Mouse (Mus musculus): ENCODE data around the gene Arnt2. TPM values are rescaled to one million over a fixed set of nuclear protein-coding genes. Genes with fewer than 3 reads are reported as not detected.

Arnt2 gene
- total and polyA plus RNA-seq, 2 experiments from 2014 or later = 62.9 to 165 TPM

DNA sequence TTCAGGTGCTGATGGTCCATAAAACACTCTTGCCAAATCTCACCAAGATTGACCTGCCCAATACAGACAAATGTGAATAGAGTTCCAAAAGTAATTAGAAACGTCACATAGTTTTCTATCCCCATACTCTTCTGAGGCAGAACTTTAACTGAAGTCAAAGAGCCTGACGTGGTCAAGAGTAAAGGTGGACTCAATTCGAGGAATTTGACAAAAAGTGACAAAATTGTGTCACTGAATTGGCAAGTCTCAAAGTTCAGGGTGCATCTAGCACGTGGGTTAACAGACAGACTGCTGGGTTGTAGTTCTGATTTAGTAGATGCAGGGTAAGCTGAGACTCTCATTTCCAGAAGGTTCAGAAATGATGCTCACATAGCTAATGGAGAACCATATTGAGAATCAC, 73.1 kb downstream of the Arnt2 start:
- Histone ChIP-seq H3K4me2 (ENCODE audit: low read depth, low read length, poor library complexity, severe bottlenecking) (no peak overlapping the region), H3K4me1 (ENCODE audit: insufficient read depth, low read length) (peaks cover 9% of the 10 kb centered on the region; the same call in 1 of the 2 replicates), H3K9me3 (ENCODE audit: low read length) (no peaks in the 10 kb centered on the region), H3K27me3 (ENCODE audit: insufficient read depth, low read length) (no peaks in the 10 kb centered on the region), H3K36me3 (ENCODE audit: insufficient read depth, low read length) (peaks cover 5% of the 10 kb centered on the region; the same call in 1 of the 2 replicates), H3K9ac (replicated peaks; ENCODE audit: low read length, poor library complexity, severe bottlenecking) (no peak overlapping the region), H3K4me3 (ENCODE audit: low read depth, low read length) (no peak overlapping the region), H3K27ac (ENCODE audit: low read depth, low read length) (no peak overlapping the region)
- 95% methylated on average over 4 of the region's 4 CpGs for WGBS
- ATAC-seq (ENCODE audit: low FRiP score) = no peak
- DNase-seq (ENCODE audit: low spot score) = no peak
- no peak for TF ChIP-seq CTCF (IDR thresholded peaks at IDR 0.05)

DNA sequence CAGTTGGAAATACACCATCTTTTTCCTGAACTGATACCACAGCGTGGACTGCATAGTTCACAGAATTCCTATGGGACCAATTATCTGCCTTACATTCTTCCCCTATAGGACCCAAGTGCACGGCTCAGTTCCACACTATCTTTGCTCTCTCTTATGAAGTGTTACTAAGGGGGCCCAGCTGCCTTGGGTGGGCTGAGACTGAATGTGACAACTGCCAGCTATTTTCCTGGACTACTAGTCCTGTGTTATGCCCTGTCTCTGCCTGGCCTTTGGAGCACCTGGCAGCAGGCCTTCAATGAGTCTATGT, 73.4 kb downstream of the Arnt2 start:
- Histone ChIP-seq H3K36me3 (ENCODE audit: insufficient read depth, low read length) (peaks cover 4% of the 10 kb centered on the region; the same call in 1 of the 2 replicates), H3K9ac (replicated peaks; ENCODE audit: low read length, poor library complexity, severe bottlenecking) (no peak overlapping the region), H3K9me3 (ENCODE audit: low read length) (no peaks in the 10 kb centered on the region), H3K4me1 (ENCODE audit: insufficient read depth, low read length) (peaks cover 9% of the 10 kb centered on the region; the same call in 1 of the 2 replicates), H3K27me3 (ENCODE audit: insufficient read depth, low read length) (no peaks in the 10 kb centered on the region), H3K4me3 (ENCODE audit: low read depth, low read length) (no peak overlapping the region), H3K4me2 (ENCODE audit: low read depth, low read length, poor library complexity, severe bottlenecking) (no peak overlapping the region), H3K27ac (ENCODE audit: low read depth, low read length) (no peak overlapping the region)
- DNase-seq (ENCODE audit: low spot score) (no peak), ATAC-seq (ENCODE audit: low FRiP score) (no peak)
- WGBS = 53% methylated on average over 2 of the region's 2 CpGs
- no peak for TF ChIP-seq CTCF (IDR thresholded peaks at IDR 0.05)

DNA sequence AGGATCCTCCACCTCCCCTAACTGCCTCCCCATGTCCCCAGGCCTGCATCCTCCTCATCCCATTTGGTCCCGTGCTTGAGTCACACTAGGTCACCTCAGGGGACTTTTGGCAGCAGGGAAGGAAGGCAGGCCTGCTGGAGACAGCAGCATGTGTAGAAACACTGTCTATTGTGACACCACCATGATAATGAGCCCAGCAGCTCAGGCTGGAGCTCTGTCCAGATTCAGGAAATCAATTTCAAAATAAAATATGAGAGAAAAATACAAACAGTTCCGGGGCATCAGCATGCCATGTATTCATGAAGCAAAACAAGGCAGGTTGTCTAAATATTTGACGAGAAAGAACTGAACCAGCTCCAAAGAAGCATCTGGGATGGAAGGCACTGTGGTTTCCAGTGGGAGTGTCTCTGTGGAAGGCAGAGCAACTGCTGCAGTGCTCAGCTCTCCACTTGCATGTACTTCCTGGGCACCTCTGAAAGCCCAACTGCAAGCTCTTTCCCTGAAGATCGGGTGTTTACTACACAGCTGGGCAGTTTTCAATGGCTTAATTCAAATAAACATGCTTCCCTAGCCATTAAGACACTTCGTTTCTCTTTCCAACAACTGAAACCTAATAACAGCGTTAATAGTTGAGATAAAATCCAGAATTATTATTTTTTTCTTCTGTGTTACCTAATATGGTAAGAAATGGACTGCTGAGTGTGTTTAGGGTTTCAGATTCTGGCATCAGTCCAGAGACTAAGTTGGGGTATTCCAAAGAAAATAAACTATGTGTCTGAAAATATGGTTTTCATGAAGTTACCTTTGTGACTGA, 74.0 kb downstream of the Arnt2 start:
- no peak overlapping the region for H3K9ac ChIP-seq (replicated peaks; ENCODE audit: low read length, poor library complexity, severe bottlenecking)
- DNase-seq (ENCODE audit: low spot score) = no peak
- no peak overlapping the region for H3K27ac ChIP-seq (ENCODE audit: low read depth, low read length)
- peaks cover 9% of the 10 kb centered on the region; the same call in 1 of the 2 replicates for H3K4me1 ChIP-seq (ENCODE audit: insufficient read depth, low read length)
- no peaks in the 10 kb centered on the region for H3K27me3 ChIP-seq (ENCODE audit: insufficient read depth, low read length)
- ATAC-seq (ENCODE audit: low FRiP score) = no peak
- H3K36me3 ChIP-seq (ENCODE audit: insufficient read depth, low read length) = peaks cover 2% of the 10 kb centered on the region; the same call in 1 of the 2 replicates
- no peak overlapping the region for H3K4me2 ChIP-seq (ENCODE audit: low read depth, low read length, poor library complexity, severe bottlenecking)
- no peak for TF ChIP-seq CTCF (IDR thresholded peaks at IDR 0.05)
- H3K4me3 ChIP-seq (ENCODE audit: low read depth, low read length) = no peak overlapping the region
- no peaks in the 10 kb centered on the region for H3K9me3 ChIP-seq (ENCODE audit: low read length)
- WGBS = 77% methylated on average over 6 of the region's 6 CpGs

DNA sequence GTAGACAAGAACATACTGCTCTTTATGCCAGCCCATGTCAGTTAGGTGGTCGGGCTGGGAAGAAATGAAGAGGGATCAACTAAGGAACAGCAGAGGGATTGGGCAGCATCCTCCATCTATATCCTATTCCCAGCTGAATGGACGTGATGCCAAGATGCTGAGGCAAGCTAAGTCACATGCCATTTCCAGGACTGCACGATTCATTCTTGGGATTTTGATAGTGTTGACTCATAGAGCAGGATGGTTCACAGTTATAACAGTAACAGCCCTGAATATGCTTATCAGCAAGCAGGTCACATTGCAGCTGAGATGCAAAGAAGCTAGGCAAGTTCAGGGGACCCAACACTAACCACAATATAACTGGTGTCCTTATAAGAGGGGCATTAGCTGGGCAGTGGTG, 76.0 kb downstream of the Arnt2 start:
- Histone ChIP-seq H3K36me3 (ENCODE audit: insufficient read depth, low read length) (peaks cover 2% of the 10 kb centered on the region; the same call in 1 of the 2 replicates), H3K27ac (ENCODE audit: low read depth, low read length) (no peak overlapping the region), H3K27me3 (ENCODE audit: insufficient read depth, low read length) (no peaks in the 10 kb centered on the region), H3K4me3 (ENCODE audit: low read depth, low read length) (no peak overlapping the region), H3K4me2 (ENCODE audit: low read depth, low read length, poor library complexity, severe bottlenecking) (no peak overlapping the region), H3K4me1 (ENCODE audit: insufficient read depth, low read length) (peaks cover 9% of the 10 kb centered on the region; the same call in 1 of the 2 replicates), H3K9ac (replicated peaks; ENCODE audit: low read length, poor library complexity, severe bottlenecking) (no peak overlapping the region), H3K9me3 (ENCODE audit: low read length) (no peaks in the 10 kb centered on the region)
- 89% methylated on average over 3 of the region's 3 CpGs for WGBS
- ATAC-seq (ENCODE audit: low FRiP score) = no peak
- no peak for TF ChIP-seq CTCF (IDR thresholded peaks at IDR 0.05)
- no peak for DNase-seq (ENCODE audit: low spot score)

DNA sequence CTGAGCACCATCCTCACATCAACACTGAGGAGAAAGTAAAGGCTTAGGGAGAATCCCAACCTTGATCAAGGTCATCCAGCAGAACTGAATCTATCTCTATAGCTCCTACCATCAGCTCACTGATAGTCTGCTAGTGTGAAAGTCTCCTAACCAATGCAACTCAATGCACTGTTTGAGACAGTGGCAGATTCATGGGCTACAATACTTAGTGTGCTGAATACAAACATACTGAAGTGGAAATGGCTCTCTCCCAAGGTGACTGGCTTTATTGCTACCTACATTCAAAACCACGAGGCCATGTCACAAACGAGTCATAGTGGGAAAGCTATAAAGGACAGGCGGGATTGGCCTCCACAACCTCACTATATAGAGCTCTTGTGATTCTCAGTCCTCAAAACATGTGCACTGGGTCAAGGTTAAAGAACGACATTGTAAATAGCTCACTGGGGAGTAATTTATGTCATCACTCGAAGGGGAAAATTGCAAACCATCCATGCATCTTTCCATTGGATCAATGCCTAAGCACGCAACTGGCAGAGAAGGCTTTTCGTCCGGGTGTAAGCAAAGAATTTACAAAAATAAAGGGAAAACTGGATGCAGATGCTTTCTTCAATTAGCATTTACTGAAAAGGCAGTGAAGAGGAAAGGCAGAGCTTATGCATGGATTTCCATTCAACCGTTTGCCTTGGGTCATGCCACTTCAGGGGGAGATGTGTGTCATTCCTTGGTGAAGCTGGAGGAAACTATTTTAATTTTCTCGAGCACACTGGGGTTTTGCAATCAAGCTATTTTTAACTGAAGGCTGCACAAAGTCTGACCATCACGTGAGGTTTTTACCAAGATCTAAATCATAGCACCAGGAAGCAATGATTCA, 77.4 kb downstream of the Arnt2 start:
- H3K4me3 ChIP-seq (ENCODE audit: low read depth, low read length) = no peak overlapping the region
- H3K9me3 ChIP-seq (ENCODE audit: low read length) = no peaks in the 10 kb centered on the region
- DNase-seq (ENCODE audit: low spot score) (no peak), ATAC-seq (ENCODE audit: low FRiP score) (no peak)
- H3K4me1 ChIP-seq (ENCODE audit: insufficient read depth, low read length) = peaks cover 9% of the 10 kb centered on the region; the same call in 1 of the 2 replicates
- H3K36me3 ChIP-seq (ENCODE audit: insufficient read depth, low read length) = 0 out of 2 replicates have a peak, but pooled peaks cover 6% of the 10 kb centered on the region
- no peak overlapping the region for H3K27ac ChIP-seq (ENCODE audit: low read depth, low read length)
- H3K27me3 ChIP-seq (ENCODE audit: insufficient read depth, low read length) = no peaks in the 10 kb centered on the region
- no peak overlapping the region for H3K4me2 ChIP-seq (ENCODE audit: low read depth, low read length, poor library complexity, severe bottlenecking)
- H3K9ac ChIP-seq (replicated peaks; ENCODE audit: low read length, poor library complexity, severe bottlenecking) = no peak overlapping the region
- WGBS = 56% methylated on average over 11 of the region's 11 CpGs
- no peak for TF ChIP-seq CTCF (IDR thresholded peaks at IDR 0.05)

All from midbrain, postnatal 0 days (tissue).